Mouse (Mus musculus): ENCODE data around the gene Fbf1. TPM values are rescaled to one million over a fixed set of nuclear protein-coding genes. Genes with fewer than 3 reads are reported as not detected.

Fbf1 gene
- polyA plus RNA-seq, 1 experiment from 2014 or later, result 30.6 TPM

GRCm38 (mm10) chr11:116198132-116198531 is 30.2 kb upstream of the Fbf1 start:
- Histone ChIP-seq H3K4me1 (peaks cover 16% of the 10 kb centered on the region), H3K9me3 (no peaks in the 10 kb centered on the region), H3K27ac (peak overlapping the region; percentile 99), H3K36me3 (peaks cover 23% of the 10 kb centered on the region), H3K4me3 (peak overlapping the region; percentile 78), H3K27me3 (ENCODE audit: insufficient read depth, poor library complexity, severe bottlenecking) (no peaks in the 10 kb centered on the region)
- DNase-seq (ENCODE audit: low spot score), result no peak
- 21% methylated on average over 13 of the region's 13 CpGs for WGBS

GRCm38 (mm10) chr11:116197584-116197906 is 29.6 kb upstream of the Fbf1 start:
- peaks cover 16% of the 10 kb centered on the region for H3K4me1 ChIP-seq
- WGBS, result 89% methylated on average over 6 of the region's 6 CpGs
- H3K27ac ChIP-seq, result peak overlapping the region; percentile 99; the same call in 1 of the 2 replicates
- H3K9me3 ChIP-seq, result no peaks in the 10 kb centered on the region
- peak overlapping the region; percentile 78; the same call in 1 of the 2 replicates for H3K4me3 ChIP-seq
- H3K36me3 ChIP-seq, result peaks cover 23% of the 10 kb centered on the region
- no peaks in the 10 kb centered on the region for H3K27me3 ChIP-seq (ENCODE audit: insufficient read depth, poor library complexity, severe bottlenecking)
- DNase-seq (ENCODE audit: low spot score), result no peak

GRCm38 (mm10) chr11:116196866-116197583 is 29.1 kb upstream of the Fbf1 start:
- Histone ChIP-seq H3K36me3 (peaks cover 23% of the 10 kb centered on the region), H3K4me1 (peaks cover 16% of the 10 kb centered on the region), H3K27me3 (ENCODE audit: insufficient read depth, poor library complexity, severe bottlenecking) (no peaks in the 10 kb centered on the region), H3K4me3 (no peak overlapping the region), H3K9me3 (no peaks in the 10 kb centered on the region), H3K27ac (no peak overlapping the region)
- 93% methylated on average over 18 of the region's 18 CpGs for WGBS
- no peak for DNase-seq (ENCODE audit: low spot score)

GRCm38 (mm10) chr11:116196336-116196735 is 28.4 kb upstream of the Fbf1 start:
- DNase-seq (ENCODE audit: low spot score), result no peak
- 86% methylated on average over 3 of the region's 3 CpGs for WGBS

GRCm38 (mm10) chr11:116195252-116195651 is 27.3 kb upstream of the Fbf1 start:
- WGBS, result 61% methylated on average over 5 of the region's 5 CpGs
- H3K4me1 ChIP-seq, result peaks cover 16% of the 10 kb centered on the region
- H3K4me3 ChIP-seq, result no peak overlapping the region
- no peak overlapping the region for H3K27ac ChIP-seq
- H3K9me3 ChIP-seq, result no peaks in the 10 kb centered on the region
- H3K27me3 ChIP-seq (ENCODE audit: insufficient read depth, poor library complexity, severe bottlenecking), result no peaks in the 10 kb centered on the region
- DNase-seq (ENCODE audit: low spot score), result no peak
- H3K36me3 ChIP-seq, result peaks cover 33% of the 10 kb centered on the region

More at GRCm38 (mm10) chr11:116196336-116196735, 28.4 kb upstream of the Fbf1 start:
- H3K27me3 ChIP-seq (ENCODE audit: insufficient read depth, poor library complexity, severe bottlenecking), result no peaks in the 10 kb centered on the region
- H3K4me1 ChIP-seq, result peaks cover 16% of the 10 kb centered on the region
- H3K4me3 ChIP-seq, result no peak overlapping the region
- H3K9me3 ChIP-seq, result no peaks in the 10 kb centered on the region
- H3K36me3 ChIP-seq, result peaks cover 24% of the 10 kb centered on the region
- no peak overlapping the region for H3K27ac ChIP-seq

- Histone ChIP-seq H3K9me3 (no peaks in the 10 kb centered on the region), H3K27me3 (ENCODE audit: insufficient read depth, poor library complexity, severe bottlenecking) (no peaks in the 10 kb centered on the region), H3K36me3 (peaks cover 38% of the 10 kb centered on the region), H3K4me1 (peaks cover 15% of the 10 kb centered on the region), H3K27ac (no peak overlapping the region), H3K4me3 (no peak overlapping the region)
- no peak for DNase-seq (ENCODE audit: low spot score)
- 86% methylated on average over 8 of the region's 8 CpGs for WGBS
These were observed 26.7 kb upstream of the Fbf1 start for GRCm38 (mm10) chr11:116194619-116195018.

GRCm38 (mm10) chr11:116187226-116187930 is 19.4 kb upstream of the Fbf1 start:
- no peak overlapping the region for H3K4me3 ChIP-seq
- WGBS, result 52% methylated on average over 11 of the region's 11 CpGs
- no peak overlapping the region for H3K27ac ChIP-seq
- H3K4me1 ChIP-seq, result peaks cover 12% of the 10 kb centered on the region; the same call in 1 of the 2 replicates
- H3K36me3 ChIP-seq, result peaks cover 64% of the 10 kb centered on the region
- no peak for DNase-seq (ENCODE audit: low spot score)
- H3K27me3 ChIP-seq (ENCODE audit: insufficient read depth, poor library complexity, severe bottlenecking), result no peaks in the 10 kb centered on the region
- H3K9me3 ChIP-seq, result no peaks in the 10 kb centered on the region

- H3K27me3 ChIP-seq (ENCODE audit: insufficient read depth, poor library complexity, severe bottlenecking), result no peaks in the 10 kb centered on the region
- whole genome bisulfite sequencing, result 95% methylated on average over 11 of the region's 11 CpGs
These were observed 18.4 kb upstream of the Fbf1 start for GRCm38 (mm10) chr11:116186360-116186759.

GRCm38 (mm10) chr11:116185836-116186235 is 17.9 kb upstream of the Fbf1 start:
- H3K4me1 ChIP-seq, result peaks cover 12% of the 10 kb centered on the region; the same call in 1 of the 2 replicates
- no peak overlapping the region for H3K27ac ChIP-seq
- no peaks in the 10 kb centered on the region for H3K27me3 ChIP-seq (ENCODE audit: insufficient read depth, poor library complexity, severe bottlenecking)
- no peaks in the 10 kb centered on the region for H3K9me3 ChIP-seq
- 86% methylated on average over 3 of the region's 3 CpGs for WGBS
- H3K36me3 ChIP-seq, result peaks cover 69% of the 10 kb centered on the region
- DNase-seq (ENCODE audit: low spot score), result no peak
- no peak overlapping the region for H3K4me3 ChIP-seq

More at GRCm38 (mm10) chr11:116186360-116186759, 18.4 kb upstream of the Fbf1 start:
- Histone ChIP-seq H3K9me3 (no peaks in the 10 kb centered on the region), H3K4me1 (peaks cover 12% of the 10 kb centered on the region; the same call in 1 of the 2 replicates), H3K36me3 (peaks cover 71% of the 10 kb centered on the region), H3K4me3 (no peak overlapping the region), H3K27ac (no peak overlapping the region)
- DNase-seq (ENCODE audit: low spot score), result no peak

GRCm38 (mm10) chr11:116178411-116179121 is 10.6 kb upstream of the Fbf1 start:
- no peaks in the 10 kb centered on the region for H3K4me1 ChIP-seq
- H3K4me3 ChIP-seq, result no peak overlapping the region
- H3K36me3 ChIP-seq, result peaks cover 89% of the 10 kb centered on the region
- no peak for DNase-seq (ENCODE audit: low spot score)
- H3K9me3 ChIP-seq, result no peaks in the 10 kb centered on the region
- WGBS, result 89% methylated on average over 20 of the region's 20 CpGs
- no peaks in the 10 kb centered on the region for H3K27me3 ChIP-seq (ENCODE audit: insufficient read depth, poor library complexity, severe bottlenecking)
- no peak overlapping the region for H3K27ac ChIP-seq

- WGBS, result 81% methylated on average over 7 of the region's 7 CpGs
- peaks cover 94% of the 10 kb centered on the region for H3K36me3 ChIP-seq
These were observed 8.0 kb upstream of the Fbf1 start for GRCm38 (mm10) chr11:116176010-116176409.

GRCm38 (mm10) chr11:116174775-116175448 is 6.9 kb upstream of the Fbf1 start:
- H3K4me1 ChIP-seq, result no peaks in the 10 kb centered on the region
- WGBS, result 92% methylated on average over 22 of the region's 22 CpGs
- H3K4me3 ChIP-seq, result no peak overlapping the region
- no peak overlapping the region for H3K27ac ChIP-seq
- no peaks in the 10 kb centered on the region for H3K27me3 ChIP-seq (ENCODE audit: insufficient read depth, poor library complexity, severe bottlenecking)
- no peaks in the 10 kb centered on the region for H3K9me3 ChIP-seq
- DNase-seq (ENCODE audit: low spot score), result no peak
- H3K36me3 ChIP-seq, result peaks cover 85% of the 10 kb centered on the region

More at GRCm38 (mm10) chr11:116176010-116176409, 8.0 kb upstream of the Fbf1 start:
- no peaks in the 10 kb centered on the region for H3K4me1 ChIP-seq
- DNase-seq (ENCODE audit: low spot score), result no peak
- no peak overlapping the region for H3K4me3 ChIP-seq
- no peaks in the 10 kb centered on the region for H3K9me3 ChIP-seq
- H3K27me3 ChIP-seq (ENCODE audit: insufficient read depth, poor library complexity, severe bottlenecking), result no peaks in the 10 kb centered on the region
- no peak overlapping the region for H3K27ac ChIP-seq

Measured in heart, embryonic 10.5 days (tissue).